Mouse (Mus musculus): ENCODE data around the gene Tmem200a. TPM values are rescaled to one million over a fixed set of nuclear protein-coding genes. Genes with fewer than 3 reads are reported as not detected.

Gene Tmem200a
- total and polyA plus RNA-seq, 2 experiments from 2014 or later, result 21.6 to 42.6 TPM

- Histone ChIP-seq H3K4me2 (ENCODE audit: low read depth, low read length, poor library complexity, severe bottlenecking) (no peak overlapping the region), H3K4me3 (ENCODE audit: low read depth, low read length) (no peak overlapping the region), H3K36me3 (ENCODE audit: insufficient read depth, low read length) (no peaks in the 10 kb centered on the region), H3K27me3 (ENCODE audit: insufficient read depth, low read length) (no peaks in the 10 kb centered on the region), H3K4me1 (ENCODE audit: insufficient read depth, low read length) (no peaks in the 10 kb centered on the region), H3K9ac (replicated peaks; ENCODE audit: low read length, poor library complexity, severe bottlenecking) (no peak overlapping the region), H3K9me3 (ENCODE audit: low read length) (no peaks in the 10 kb centered on the region), H3K27ac (ENCODE audit: low read depth, low read length) (no peak overlapping the region)
- ATAC-seq (ENCODE audit: low FRiP score) (no peak), DNase-seq (ENCODE audit: low spot score) (no peak)
- WGBS, result 25% methylated on average over 2 of the region's 2 CpGs
- no peak for TF ChIP-seq CTCF (IDR thresholded peaks at IDR 0.05)
Observed at GRCm38 (mm10) chr10:25944641-25945040, 134.2 kb downstream of the Tmem200a start.

- TF ChIP-seq CTCF (IDR thresholded peaks at IDR 0.05), result no peak
- Histone ChIP-seq H3K4me2 (ENCODE audit: low read depth, low read length, poor library complexity, severe bottlenecking) (no peak overlapping the region), H3K36me3 (ENCODE audit: insufficient read depth, low read length) (no peaks in the 10 kb centered on the region), H3K4me1 (ENCODE audit: insufficient read depth, low read length) (0 out of 2 replicates have a peak, but pooled peaks cover 6% of the 10 kb centered on the region), H3K9me3 (ENCODE audit: low read length) (no peaks in the 10 kb centered on the region), H3K9ac (replicated peaks; ENCODE audit: low read length, poor library complexity, severe bottlenecking) (no peak overlapping the region), H3K4me3 (ENCODE audit: low read depth, low read length) (no peak overlapping the region), H3K27me3 (ENCODE audit: insufficient read depth, low read length) (no peaks in the 10 kb centered on the region), H3K27ac (ENCODE audit: low read depth, low read length) (no peak overlapping the region)
- 82% methylated on average over 8 of the region's 8 CpGs for WGBS
- DNase-seq (ENCODE audit: low spot score) (no peak), ATAC-seq (ENCODE audit: low FRiP score) (no peak)
Observed at GRCm38 (mm10) chr10:25931796-25932195, 147.1 kb downstream of the Tmem200a start.

DNA sequence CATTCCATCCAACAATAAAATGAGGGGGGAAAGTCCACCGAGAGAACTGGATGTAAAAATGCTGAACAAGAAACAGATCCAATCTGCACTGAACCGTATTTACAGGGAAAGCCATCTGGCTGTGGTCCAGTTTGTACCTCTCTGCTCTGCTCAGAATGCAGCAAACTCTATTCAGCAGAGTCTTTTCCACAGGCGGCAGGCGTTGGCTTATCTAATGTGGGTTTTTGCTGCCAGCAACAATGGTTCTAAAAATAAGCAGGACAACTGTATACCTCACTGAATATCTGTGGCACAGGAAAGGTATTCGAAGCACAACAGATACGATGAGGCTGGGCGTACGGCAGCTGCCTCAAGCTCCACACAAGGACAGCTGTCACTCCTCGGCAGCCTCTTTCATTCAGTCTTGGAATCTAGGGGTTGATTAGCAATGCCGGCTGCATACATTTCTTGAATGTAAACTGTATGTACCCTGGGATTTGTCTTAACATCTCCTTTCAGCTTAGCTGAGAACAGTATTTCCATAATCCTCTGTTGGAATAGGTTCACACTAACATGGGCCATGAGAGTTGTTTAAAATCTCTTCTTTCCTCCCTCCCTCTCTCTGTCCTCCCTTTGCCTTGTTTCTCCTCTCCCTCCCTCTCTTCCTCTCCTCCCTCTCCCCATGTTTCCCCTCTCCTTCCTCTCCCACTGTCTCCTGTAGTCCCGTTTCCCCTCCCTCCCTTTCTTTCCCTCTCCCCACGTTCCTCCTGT, 149.3 kb downstream of the Tmem200a start:
- H3K4me3 ChIP-seq (ENCODE audit: low read depth, low read length), result no peak overlapping the region
- ATAC-seq (ENCODE audit: low FRiP score), result peak; percentile 41; the same call in 1 of the 2 replicates
- no peak for TF ChIP-seq CTCF (IDR thresholded peaks at IDR 0.05)
- H3K4me1 ChIP-seq (ENCODE audit: insufficient read depth, low read length), result 0 out of 2 replicates have a peak, but pooled peaks cover 6% of the 10 kb centered on the region
- no peaks in the 10 kb centered on the region for H3K27me3 ChIP-seq (ENCODE audit: insufficient read depth, low read length)
- H3K4me2 ChIP-seq (ENCODE audit: low read depth, low read length, poor library complexity, severe bottlenecking), result peak overlapping the region; percentile 28
- H3K9ac ChIP-seq (replicated peaks; ENCODE audit: low read length, poor library complexity, severe bottlenecking), result peak overlapping the region; percentile 33; the same call in 1 of the 2 replicates
- no peaks in the 10 kb centered on the region for H3K9me3 ChIP-seq (ENCODE audit: low read length)
- H3K27ac ChIP-seq (ENCODE audit: low read depth, low read length), result no peak overlapping the region
- WGBS, result 10% methylated on average over 12 of the region's 12 CpGs
- no peaks in the 10 kb centered on the region for H3K36me3 ChIP-seq (ENCODE audit: insufficient read depth, low read length)
- peak; percentile 60 for DNase-seq (ENCODE audit: low spot score)

DNA sequence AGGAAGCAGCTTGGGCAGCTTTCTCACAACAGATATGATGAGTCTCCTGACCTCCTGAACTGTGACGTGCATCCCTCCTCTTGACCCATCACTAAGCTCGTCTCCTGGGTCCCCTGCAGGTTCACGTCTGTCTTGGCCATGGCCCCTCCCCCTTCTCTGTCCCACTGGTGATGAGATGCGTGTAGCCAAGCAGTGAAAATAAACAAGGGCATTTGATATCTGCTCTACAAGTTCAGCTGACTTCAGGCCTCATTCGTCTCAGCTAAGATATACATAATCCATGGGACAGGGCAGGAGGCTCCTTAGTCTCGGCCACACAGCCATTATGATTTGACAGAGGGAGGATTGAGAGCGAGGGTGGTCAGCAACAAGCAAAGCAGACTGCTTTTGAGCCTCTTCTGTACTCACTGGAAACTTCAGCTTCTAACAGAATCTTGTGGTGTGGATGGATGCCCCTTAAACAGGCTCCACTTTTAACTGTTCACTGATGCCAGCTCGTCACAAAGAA, 149.9 kb downstream of the Tmem200a start:
- TF ChIP-seq CTCF (IDR thresholded peaks at IDR 0.05), result no peak
- 17% methylated on average over 8 of the region's 8 CpGs for WGBS
- 0 out of 2 replicates have a peak overlapping the region, but pooled peaks have one; percentile 33 for H3K9ac ChIP-seq (replicated peaks; ENCODE audit: low read length, poor library complexity, severe bottlenecking)
- H3K27ac ChIP-seq (ENCODE audit: low read depth, low read length), result no peak overlapping the region
- H3K4me3 ChIP-seq (ENCODE audit: low read depth, low read length), result no peak overlapping the region
- H3K9me3 ChIP-seq (ENCODE audit: low read length), result no peaks in the 10 kb centered on the region
- ATAC-seq (ENCODE audit: low FRiP score), result no peak; the same call in 1 of the 2 replicates
- no peak for DNase-seq (ENCODE audit: low spot score)
- H3K4me2 ChIP-seq (ENCODE audit: low read depth, low read length, poor library complexity, severe bottlenecking), result peak overlapping the region; percentile 28; the same call in 1 of the 2 replicates
- H3K4me1 ChIP-seq (ENCODE audit: insufficient read depth, low read length), result 0 out of 2 replicates have a peak, but pooled peaks cover 6% of the 10 kb centered on the region
- H3K36me3 ChIP-seq (ENCODE audit: insufficient read depth, low read length), result no peaks in the 10 kb centered on the region
- no peaks in the 10 kb centered on the region for H3K27me3 ChIP-seq (ENCODE audit: insufficient read depth, low read length)

DNA sequence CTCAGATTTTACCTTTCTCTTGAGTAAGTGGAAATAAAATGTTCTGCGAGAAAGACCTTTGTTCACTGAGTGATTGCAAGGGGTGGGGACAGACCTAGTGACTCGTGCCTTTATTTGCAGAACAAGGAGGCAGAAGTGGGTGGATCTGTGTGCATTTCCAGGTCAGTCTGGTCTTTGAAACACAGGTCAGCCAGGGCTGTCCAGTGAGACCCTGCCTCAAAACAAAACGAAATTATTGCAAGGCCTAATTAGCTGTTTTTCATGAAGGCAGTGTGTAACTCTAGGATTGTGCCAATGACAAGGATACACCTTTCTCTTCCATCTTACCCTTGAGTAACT, 150.4 kb downstream of the Tmem200a start:
- Histone ChIP-seq H3K4me3 (ENCODE audit: low read depth, low read length) (no peak overlapping the region), H3K4me2 (ENCODE audit: low read depth, low read length, poor library complexity, severe bottlenecking) (no peak overlapping the region), H3K27me3 (ENCODE audit: insufficient read depth, low read length) (no peaks in the 10 kb centered on the region), H3K9ac (replicated peaks; ENCODE audit: low read length, poor library complexity, severe bottlenecking) (no peak overlapping the region), H3K27ac (ENCODE audit: low read depth, low read length) (no peak overlapping the region), H3K4me1 (ENCODE audit: insufficient read depth, low read length) (0 out of 2 replicates have a peak, but pooled peaks cover 6% of the 10 kb centered on the region), H3K36me3 (ENCODE audit: insufficient read depth, low read length) (no peaks in the 10 kb centered on the region), H3K9me3 (ENCODE audit: low read length) (no peaks in the 10 kb centered on the region)
- DNase-seq (ENCODE audit: low spot score) (no peak), ATAC-seq (ENCODE audit: low FRiP score) (no peak)
- 65% methylated on average over 3 of the region's 3 CpGs for WGBS
- TF ChIP-seq CTCF (IDR thresholded peaks at IDR 0.05), result no peak
